Mouse (Mus musculus) testis, adult 2 months (tissue): ENCODE data around the gene Tas2r116. TPM values are rescaled to one million over a fixed set of nuclear protein-coding genes. Genes with fewer than 3 reads are reported as not detected.

Source experiments
- H3K27ac ChIP-seq: fragments of 200-500 bp; 2 replicates; pipeline ENCODE4 v1.5.1; 2012; ENCODE audit warnings: low read depth, low read length; ENCODE audit not compliant: control insufficient read depth, insufficient read depth
- H3K27me3 ChIP-seq: fragments of 200-500 bp; 2 replicates; pipeline ENCODE4 v1.6.1; 2012; ENCODE audit warnings: mild to moderate bottlenecking, low read length, moderate library complexity; ENCODE audit not compliant: control insufficient read depth, insufficient read depth
- H3K36me3 ChIP-seq: fragments of 200-500 bp; 2 replicates; pipeline ENCODE4 v1.6.1; 2012; ENCODE audit warnings: mild to moderate bottlenecking, low read length; ENCODE audit not compliant: control insufficient read depth, insufficient read depth
- H3K4me1 ChIP-seq: fragments of 200-500 bp; 2 replicates; pipeline ENCODE4 v1.6.1; 2012; ENCODE audit warnings: low read length; ENCODE audit not compliant: control insufficient read depth, insufficient read depth
- H3K4me3 ChIP-seq: fragments of 200-500 bp; 2 replicates; pipeline ENCODE4 v1.5.1; 2012; ENCODE audit warnings: low read depth, mild to moderate bottlenecking, low read length, moderate library complexity, mixed read lengths; ENCODE audit not compliant: control insufficient read depth
- CTCF ChIP-seq: fragments of 200-500 bp; IDR thresholded peaks from 2 replicates; pipeline ENCODE4 v1.5.1; 2012; ENCODE audit warnings: low read depth, mild to moderate bottlenecking, inconsistent platforms, low read length, moderate library complexity; ENCODE audit not compliant: control insufficient read depth, insufficient read depth, insufficient replicate concordance
- POLR2A ChIP-seq: fragments of 200-500 bp; IDR thresholded peaks from 2 replicates; pipeline ENCODE4 v1.6.1; 2012; ENCODE audit warnings: low read depth, mild to moderate bottlenecking, inconsistent platforms, low read length, moderate library complexity; ENCODE audit not compliant: control insufficient read depth
- polyA plus RNA-seq: library from polyadenylated mRNA; depleted of rRNA; stranded (reverse); fragments of >200 nt; gene quantifications from 2 replicates; pipeline ENCODE4 v1.2.3, GENCODE M21; 2012; rRNA removed

The Tas2r116 gene
- polyA plus RNA-seq = not detected in 2 replicates

GRCm38 (mm10) chr6:132855138-132855537, at the start of gene Tas2r116:
Gene Tas2r116, plus strand, starts transcription at chr6:132855438.
- H3K27me3 ChIP-seq = no peaks in the 10 kb centered on the region
- TF ChIP-seq POLR2A = no peak
- TF ChIP-seq CTCF = no peak
- no peak within 1 kb of the TSS for H3K27ac ChIP-seq
- H3K4me3 ChIP-seq = no peak within 1 kb of the TSS
- H3K36me3 ChIP-seq = no peaks in the 10 kb centered on the region
- no peaks in the 10 kb centered on the region for H3K4me1 ChIP-seq

DNA sequence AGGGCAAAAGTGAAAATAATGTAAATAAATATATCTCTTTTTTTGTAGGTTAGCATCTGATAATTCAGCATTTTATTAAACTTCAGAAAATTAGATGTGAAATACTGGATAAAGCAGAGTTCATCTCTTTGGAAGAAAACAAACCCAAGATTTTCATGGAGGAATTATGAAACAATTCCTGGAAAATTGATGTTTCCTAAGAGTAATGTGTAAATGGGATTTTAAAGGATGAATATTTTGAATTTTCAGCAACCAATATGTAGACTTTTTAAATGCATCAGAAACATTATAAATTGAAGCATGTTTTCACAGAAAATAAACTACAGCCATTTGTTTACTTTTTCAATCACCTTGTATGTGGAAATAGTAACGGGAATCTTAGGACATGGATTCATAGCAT, 8.4 kb upstream of the Tas2r116 start, which contains the start of gene Tas2r123:
TSS of gene Tas2r123 (plus strand) at position 301 of the 400 bp plus-strand sequence.
- Histone ChIP-seq H3K36me3 (no peaks in the 10 kb centered on the region), H3K27me3 (no peaks in the 10 kb centered on the region), H3K27ac (no peak within 1 kb of the TSS), H3K4me1 (no peaks in the 10 kb centered on the region), H3K4me3 (no peak within 1 kb of the TSS)
- TF ChIP-seq POLR2A (no peak), CTCF (no peak)

DNA sequence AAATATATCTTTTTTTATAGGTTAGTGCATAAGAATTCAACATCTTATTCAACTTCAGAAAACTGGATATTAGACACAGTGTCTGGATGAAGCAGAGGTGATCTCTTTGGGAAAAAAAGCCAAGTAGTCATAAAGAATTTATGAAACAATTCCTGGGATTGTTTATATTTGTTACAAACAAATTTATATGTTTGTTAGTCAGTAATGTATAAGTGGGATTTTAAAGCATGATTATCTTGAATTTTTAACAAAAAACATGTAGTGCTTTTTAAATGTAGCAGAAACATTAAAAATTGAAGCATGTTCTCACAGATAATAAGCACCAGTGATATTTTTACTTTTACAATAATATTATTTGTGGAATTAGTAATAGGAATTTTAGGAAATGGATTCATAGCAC, 12.5 kb downstream of the Tas2r116 start, which contains the start of gene Tas2r110:
TSS of gene Tas2r110 (plus strand) at position 301 of the 400 bp plus-strand sequence.
- TF ChIP-seq POLR2A (no peak), CTCF (no peak)
- H3K27me3 ChIP-seq = no peaks in the 10 kb centered on the region
- no peak within 1 kb of the TSS for H3K27ac ChIP-seq
- no peaks in the 10 kb centered on the region for H3K4me1 ChIP-seq
- H3K4me3 ChIP-seq = no peak within 1 kb of the TSS
- no peaks in the 10 kb centered on the region for H3K36me3 ChIP-seq

GRCm38 (mm10) chr6:132892711-132893110, 37.5 kb downstream of the Tas2r116 start, which contains the start of gene Tas2r113:
Gene Tas2r113, plus strand, starts transcription at chr6:132893011.
- Histone ChIP-seq H3K4me1 (no peaks in the 10 kb centered on the region), H3K27ac (no peak within 1 kb of the TSS), H3K36me3 (no peaks in the 10 kb centered on the region), H3K27me3 (no peaks in the 10 kb centered on the region), H3K4me3 (no peak within 1 kb of the TSS)
- TF ChIP-seq POLR2A = no peak
- no peak for TF ChIP-seq CTCF

Other genes starting within 250 kb of the Tas2r116 start
- gene A630073D07Rik, start 203.9 kb upstream of the Tas2r116 start, polyA plus RNA-seq = not detected in 2 replicates
- gene Tas2r120, start 198.5 kb upstream of the Tas2r116 start, polyA plus RNA-seq = not detected in 2 replicates
- not detected in 2 replicates for gene Tas2r121, start 154.4 kb upstream of the Tas2r116 start, polyA plus RNA-seq
- gene Tas2r122, start 143.5 kb upstream of the Tas2r116 start, polyA plus RNA-seq = not detected in 2 replicates
- gene Tas2r115, start 117.4 kb upstream of the Tas2r116 start, polyA plus RNA-seq = not detected in 2 replicates
- gene Tas2r124, start 100.7 kb upstream of the Tas2r116 start, polyA plus RNA-seq = not detected in 2 replicates
- not detected in 2 replicates for gene Tas2r102, start 93.3 kb upstream of the Tas2r116 start, polyA plus RNA-seq
- gene Tas2r136, start 77.3 kb upstream of the Tas2r116 start, polyA plus RNA-seq = not detected in 2 replicates
- gene Tas2r117, start 52.6 kb upstream of the Tas2r116 start, polyA plus RNA-seq = not detected in 2 replicates
- gene Tas2r123, start 8.3 kb upstream of the Tas2r116 start, polyA plus RNA-seq = not detected in 2 replicates
- gene Tas2r110, start 12.6 kb downstream of the Tas2r116 start, polyA plus RNA-seq = not detected in 2 replicates
- gene Tas2r113, start 37.6 kb downstream of the Tas2r116 start, polyA plus RNA-seq = not detected in 2 replicates
- not detected in 2 replicates for gene Tas2r125, start 54.2 kb downstream of the Tas2r116 start, polyA plus RNA-seq
- gene Tas2r129, start 95.7 kb downstream of the Tas2r116 start, polyA plus RNA-seq = not detected in 2 replicates
- gene Tas2r131, start 102.5 kb downstream of the Tas2r116 start, polyA plus RNA-seq = not detected in 2 replicates
- gene Tas2r109, start 125.5 kb downstream of the Tas2r116 start, polyA plus RNA-seq = not detected in 2 replicates
- not detected in 2 replicates for gene Tas2r103, start 181.7 kb downstream of the Tas2r116 start, polyA plus RNA-seq
- gene Tas2r140, start 200.4 kb downstream of the Tas2r116 start, polyA plus RNA-seq = not detected in 2 replicates
- 8.2 and 8.8 TPM in 2 replicates for gene Smim10l1, start 249.5 kb downstream of the Tas2r116 start, polyA plus RNA-seq